Mouse (Mus musculus) forebrain, embryonic 11.5 days (tissue): ENCODE data around the gene Grin1. TPM values are rescaled to one million over a fixed set of nuclear protein-coding genes. Genes with fewer than 3 reads are reported as not detected.

Experiments used
- ATAC-seq: fragments of 200-750 bp; cut with Nextera tagmentation; replicated peaks from 2 replicates; pipeline ENCODE4 v1.8.0; 2017; ENCODE audit warnings: moderate TSS enrichment; ENCODE audit not compliant: low FRiP score
- DNase-seq: peaks from one replicate; pipeline ENCODE4 v3.0.0-alpha.2; 2017; ENCODE audit warnings: low spot score
- H3K27ac ChIP-seq: fragments of 300-500 bp; sonication (generic); 2 replicates; pipeline ENCODE4 v1.5.1; 2014; ENCODE audit warnings: low read depth, low read length
- H3K27me3 ChIP-seq: fragments of 300-500 bp; sonication (generic); 2 replicates; pipeline ENCODE4 v1.6.1; 2014; ENCODE audit warnings: mild to moderate bottlenecking, low read length, mixed read lengths; ENCODE audit not compliant: control insufficient read depth, insufficient read depth
- H3K36me3 ChIP-seq: fragments of 300-500 bp; sonication (generic); 2 replicates; pipeline ENCODE4 v1.6.1; 2014; ENCODE audit warnings: mild to moderate bottlenecking, low read length, moderate library complexity, mixed read lengths; ENCODE audit not compliant: control insufficient read depth, insufficient read depth
- H3K4me1 ChIP-seq: fragments of 300-500 bp; sonication (generic); replicated peaks from 2 replicates; pipeline ENCODE4 v1.6.1; 2014; ENCODE audit warnings: low read length, mixed read lengths; ENCODE audit not compliant: control insufficient read depth, insufficient read depth
- H3K4me2 ChIP-seq: fragments of 300-500 bp; sonication (generic); 2 replicates; pipeline ENCODE4 v1.6.1; 2014; ENCODE audit warnings: low read depth, mild to moderate bottlenecking, low read length, moderate library complexity, mixed read lengths; ENCODE audit not compliant: severe bottlenecking
- H3K4me3 ChIP-seq: fragments of 300-500 bp; sonication (generic); 2 replicates; pipeline ENCODE4 v1.5.1; 2014; ENCODE audit warnings: low read depth, low read length
- H3K9ac ChIP-seq: fragments of 300-500 bp; sonication (generic); 2 replicates; pipeline ENCODE4 v1.6.1; 2014; ENCODE audit warnings: low read length
- H3K9me3 ChIP-seq: fragments of 300-500 bp; sonication (generic); 2 replicates; pipeline ENCODE4 v1.6.1; 2016; ENCODE audit warnings: low read length, mixed read lengths; ENCODE audit not compliant: control insufficient read depth
- WGBS: fragments of 180-500 bp; shearing (Covaris S2); extraction: QIAGEN DNeasy Blood & Tissue Kit; methylation state at CpG from one replicate; pipeline ENCODE4 v1.1.7; 2014; 5-methylcytosine and 5-hydroxymethylcytosine counted together
- polyA plus RNA-seq: library from polyadenylated mRNA; unstranded; fragments of >200 nt; fragmentation: Nextera tagmentation; extraction: Ambion mirVana; gene quantifications from 2 replicates; pipeline ENCODE4 v1.2.1, GENCODE M21; 2014

Grin1 gene
- polyA plus RNA-seq, 1 experiment from 2014 or later = 2.1 TPM

DNA sequence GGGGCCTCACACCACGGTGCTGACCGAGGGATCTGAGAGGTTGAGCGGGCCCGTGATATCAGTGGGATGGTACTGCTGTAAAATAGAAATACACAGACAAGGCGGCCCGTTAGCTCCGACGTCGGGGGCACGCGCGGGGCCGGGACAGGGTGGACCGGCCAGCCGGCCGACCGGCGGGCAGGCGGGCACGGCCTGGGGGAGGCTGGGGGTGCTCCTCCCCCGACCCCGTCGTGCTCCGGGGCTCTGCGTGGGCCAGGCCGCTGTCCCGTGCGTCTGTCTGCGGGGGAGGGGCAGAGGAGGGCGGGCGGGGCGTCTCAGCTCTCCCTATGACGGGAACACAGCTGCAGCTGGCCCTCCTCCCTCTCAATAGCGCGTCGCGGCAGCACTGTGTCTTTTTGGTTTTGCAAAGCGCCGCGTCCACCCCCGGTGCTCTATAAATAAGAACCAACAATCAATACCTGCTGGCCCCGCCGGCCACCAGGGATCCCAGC, 26.9 kb downstream of the Grin1 start:
- ATAC-seq = no peak

DNA sequence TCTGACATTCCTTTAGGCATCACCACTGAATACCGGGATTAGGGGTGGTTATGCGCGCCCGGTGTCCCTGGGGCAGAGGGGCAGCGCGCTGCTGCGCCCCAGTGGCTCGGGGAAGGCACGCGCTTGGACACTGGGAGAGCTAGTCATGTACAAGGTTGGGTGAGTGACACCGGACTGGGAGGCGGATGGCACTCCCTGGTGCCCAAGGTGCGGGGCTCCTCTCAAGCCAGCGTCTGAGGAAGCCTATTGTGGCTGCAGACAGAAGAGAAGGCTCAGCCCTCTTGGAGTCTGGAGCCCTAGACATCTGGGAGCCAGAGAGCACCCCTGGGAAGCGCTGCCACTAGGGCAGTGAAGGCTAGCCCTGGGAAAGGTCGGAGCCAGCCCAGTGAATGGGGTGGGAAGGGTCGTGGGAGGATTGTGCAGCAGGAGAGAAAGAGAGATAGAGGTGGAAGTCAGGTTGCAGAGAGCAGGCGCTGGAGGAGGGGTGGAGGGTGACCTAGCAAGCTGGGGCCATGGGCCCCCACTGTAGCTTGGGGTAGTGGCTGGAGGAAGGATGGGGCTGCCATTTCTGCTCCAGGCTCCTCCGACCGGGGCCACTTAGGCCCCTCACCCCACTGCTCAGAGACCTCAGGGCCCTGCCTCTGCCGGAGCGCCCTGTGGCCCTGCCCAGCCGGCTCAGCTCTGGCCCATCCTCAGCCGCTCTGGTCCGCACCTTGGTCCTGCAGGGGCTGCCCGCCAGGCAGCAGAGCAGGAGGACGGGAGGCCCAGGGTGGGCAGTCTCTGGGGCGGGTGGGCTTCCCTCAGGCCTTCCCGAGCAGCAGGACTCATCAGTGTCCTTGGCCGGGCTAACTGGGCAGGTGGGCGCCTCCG, 27.6 kb downstream of the Grin1 start:
- no peaks in the 10 kb centered on the region for H3K9me3 ChIP-seq
- no peak overlapping the region for H3K4me3 ChIP-seq
- WGBS = 6% methylated on average over 31 of the region's 32 CpGs
- ATAC-seq (peak; percentile 25; the same call in 1 of the 2 replicates), DNase-seq (no peak)
- H3K27me3 ChIP-seq = peaks cover 52% of the 10 kb centered on the region
- H3K36me3 ChIP-seq = no peaks in the 10 kb centered on the region
- H3K9ac ChIP-seq = no peak overlapping the region
- peaks cover 3% of the 10 kb centered on the region; the same call in 1 of the 2 replicates for H3K4me1 ChIP-seq
- peak overlapping the region; percentile 26; the same call in 1 of the 2 replicates for H3K4me2 ChIP-seq
- no peak overlapping the region for H3K27ac ChIP-seq

More for the DNA sequence above, 26.9 kb downstream of the Grin1 start:
- H3K9ac ChIP-seq = peak overlapping the region; percentile 37; the same call in 1 of the 2 replicates
- peak overlapping the region; percentile 26; the same call in 1 of the 2 replicates for H3K4me2 ChIP-seq
- no peaks in the 10 kb centered on the region for H3K9me3 ChIP-seq
- WGBS = 6% methylated on average over 40 of the region's 43 CpGs
- peak overlapping the region; percentile 15 for H3K4me3 ChIP-seq
- no peak overlapping the region for H3K27ac ChIP-seq
- peaks cover 52% of the 10 kb centered on the region for H3K27me3 ChIP-seq
- DNase-seq = no peak
- H3K36me3 ChIP-seq = no peaks in the 10 kb centered on the region
- H3K4me1 ChIP-seq = peaks cover 3% of the 10 kb centered on the region; the same call in 1 of the 2 replicates

DNA sequence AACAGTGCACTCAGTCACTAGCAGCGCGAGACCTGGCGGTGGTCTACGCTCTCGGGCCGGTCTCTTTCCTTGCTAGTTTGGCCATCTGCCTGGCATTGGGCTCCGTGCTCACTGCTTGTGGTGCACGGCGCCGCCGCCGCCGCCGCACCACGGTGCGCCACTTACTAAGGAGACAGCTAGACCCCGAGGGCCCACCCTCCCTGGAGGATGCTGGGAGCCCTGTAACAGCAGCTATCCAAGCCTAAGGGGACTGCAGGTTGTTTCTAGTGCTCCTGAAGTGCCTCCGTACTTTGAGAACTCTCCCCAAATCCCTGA, 28.2 kb downstream of the Grin1 start:
- Histone ChIP-seq H3K9me3 (no peaks in the 10 kb centered on the region), H3K4me2 (no peak overlapping the region), H3K4me1 (peaks cover 3% of the 10 kb centered on the region; the same call in 1 of the 2 replicates), H3K27ac (no peak overlapping the region), H3K9ac (no peak overlapping the region), H3K4me3 (no peak overlapping the region), H3K27me3 (peaks cover 52% of the 10 kb centered on the region), H3K36me3 (peaks cover 2% of the 10 kb centered on the region; the same call in 1 of the 2 replicates)
- ATAC-seq (no peak), DNase-seq (no peak)
- 2% methylated on average over 18 of the region's 18 CpGs for WGBS

DNA sequence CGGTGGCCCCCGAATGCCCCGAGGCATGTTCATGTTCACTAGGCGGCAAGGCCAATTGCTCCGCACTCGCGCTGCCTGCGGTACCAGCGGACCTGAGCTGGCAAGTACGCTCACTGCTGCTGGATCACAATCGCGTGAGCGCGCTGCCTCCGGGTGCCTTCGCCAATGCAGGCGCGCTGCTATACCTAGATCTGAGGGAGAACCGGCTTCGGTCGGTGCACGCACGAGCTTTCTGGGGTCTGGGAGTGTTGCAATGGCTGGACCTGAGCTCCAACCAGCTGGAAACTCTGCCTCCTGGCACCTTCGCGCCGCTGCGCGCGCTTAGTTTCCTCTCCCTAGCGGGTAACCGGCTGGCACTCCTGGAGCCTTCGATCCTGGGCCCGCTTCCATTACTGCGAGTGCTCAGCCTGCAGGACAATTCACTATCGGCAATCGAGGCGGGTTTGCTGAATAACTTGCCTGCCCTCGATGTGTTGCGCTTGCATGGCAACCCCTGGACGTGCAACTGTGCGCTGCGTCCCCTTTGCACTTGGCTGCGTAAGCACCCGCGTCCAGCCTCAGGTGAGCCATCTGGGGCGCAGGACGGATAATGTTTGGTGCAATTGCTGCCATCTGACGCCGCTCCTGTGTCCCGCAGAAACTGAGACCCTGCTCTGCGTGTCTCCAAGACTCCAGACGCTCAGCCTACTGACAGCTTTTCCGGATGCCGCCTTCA, 28.7 kb downstream of the Grin1 start:
- H3K27ac ChIP-seq = no peak overlapping the region
- no peak for ATAC-seq
- H3K36me3 ChIP-seq = peaks cover 3% of the 10 kb centered on the region; the same call in 1 of the 2 replicates
- peaks cover 3% of the 10 kb centered on the region; the same call in 1 of the 2 replicates for H3K4me1 ChIP-seq
- H3K9ac ChIP-seq = no peak overlapping the region
- no peaks in the 10 kb centered on the region for H3K9me3 ChIP-seq
- H3K4me2 ChIP-seq = no peak overlapping the region
- 1% methylated on average over 54 of the region's 54 CpGs for WGBS
- H3K4me3 ChIP-seq = no peak overlapping the region
- no peak for DNase-seq
- H3K27me3 ChIP-seq = peaks cover 52% of the 10 kb centered on the region

DNA sequence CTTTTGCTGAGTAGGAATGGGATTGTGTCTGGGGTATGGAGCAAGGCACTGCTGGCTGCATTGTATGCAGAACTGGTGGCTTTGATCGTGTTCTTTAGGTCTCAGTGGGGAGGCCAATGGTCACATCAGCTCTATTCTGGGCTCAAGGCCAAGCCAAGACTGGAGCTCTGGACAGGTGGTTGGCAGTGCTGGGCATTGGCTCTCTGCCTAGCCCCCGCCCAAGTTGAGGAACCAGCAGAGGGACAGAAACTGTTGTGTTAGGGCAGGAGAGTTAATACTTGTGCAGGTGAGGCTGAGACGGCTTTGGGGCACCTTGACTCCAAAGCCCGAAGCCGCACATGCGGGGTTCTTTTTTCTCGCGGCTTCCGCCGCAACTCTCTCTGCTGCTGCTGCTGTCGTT, 29.3 kb downstream of the Grin1 start, which contains the start of gene Lrrc26:
Gene Lrrc26 (plus strand): TSS at position 265 of the 400 bp plus-strand sequence.
- no peak for ATAC-seq
- Histone ChIP-seq H3K36me3 (peaks cover 5% of the 10 kb centered on the region; the same call in 1 of the 2 replicates), H3K4me2 (no peak within 1 kb of the TSS), H3K27me3 (peaks cover 52% of the 10 kb centered on the region), H3K27ac (no peak within 1 kb of the TSS), H3K4me3 (no peak within 1 kb of the TSS), H3K4me1 (peaks cover 3% of the 10 kb centered on the region; the same call in 1 of the 2 replicates), H3K9ac (no peak within 1 kb of the TSS), H3K9me3 (no peaks in the 10 kb centered on the region)
- 10% methylated on average over 11 of the region's 11 CpGs for WGBS
- no peak for DNase-seq

DNA sequence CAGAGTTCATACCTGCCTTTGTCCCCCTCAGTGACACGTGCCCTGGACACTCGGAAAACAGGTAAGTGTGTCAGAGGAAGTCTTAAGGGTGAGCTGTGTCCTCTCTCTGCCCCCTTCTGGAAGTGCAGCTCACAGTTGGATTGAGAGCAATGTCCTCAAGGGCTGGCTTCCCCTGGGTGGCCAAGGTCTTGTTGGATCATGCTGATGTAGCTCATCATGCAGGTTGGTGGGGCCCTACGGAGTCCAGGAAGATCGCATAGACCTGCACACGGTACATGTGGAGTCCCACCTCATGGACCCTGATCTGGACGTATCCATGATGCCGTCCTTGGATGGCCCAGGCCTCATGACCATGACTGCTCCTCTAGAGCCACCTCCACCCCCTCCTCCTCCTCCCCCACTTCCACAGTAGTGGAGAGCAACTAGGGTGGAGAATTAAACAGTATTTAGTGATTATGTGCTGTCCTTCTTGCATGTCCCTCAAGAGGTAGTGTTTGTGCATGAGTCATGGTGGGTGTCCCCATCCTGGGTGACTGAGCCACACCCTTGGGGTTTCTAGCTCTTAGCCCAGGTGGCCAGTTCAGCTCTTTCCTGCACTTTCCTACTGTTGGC, 30.1 kb downstream of the Grin1 start:
- no peak overlapping the region for H3K4me2 ChIP-seq
- peaks cover 3% of the 10 kb centered on the region; the same call in 1 of the 2 replicates for H3K4me1 ChIP-seq
- WGBS = 79% methylated on average over 7 of the region's 7 CpGs
- no peaks in the 10 kb centered on the region for H3K9me3 ChIP-seq
- H3K27me3 ChIP-seq = peaks cover 52% of the 10 kb centered on the region
- ATAC-seq = no peak
- no peak for DNase-seq
- no peak overlapping the region for H3K4me3 ChIP-seq
- H3K27ac ChIP-seq = no peak overlapping the region
- H3K36me3 ChIP-seq = peaks cover 7% of the 10 kb centered on the region; the same call in 1 of the 2 replicates
- H3K9ac ChIP-seq = no peak overlapping the region

DNA sequence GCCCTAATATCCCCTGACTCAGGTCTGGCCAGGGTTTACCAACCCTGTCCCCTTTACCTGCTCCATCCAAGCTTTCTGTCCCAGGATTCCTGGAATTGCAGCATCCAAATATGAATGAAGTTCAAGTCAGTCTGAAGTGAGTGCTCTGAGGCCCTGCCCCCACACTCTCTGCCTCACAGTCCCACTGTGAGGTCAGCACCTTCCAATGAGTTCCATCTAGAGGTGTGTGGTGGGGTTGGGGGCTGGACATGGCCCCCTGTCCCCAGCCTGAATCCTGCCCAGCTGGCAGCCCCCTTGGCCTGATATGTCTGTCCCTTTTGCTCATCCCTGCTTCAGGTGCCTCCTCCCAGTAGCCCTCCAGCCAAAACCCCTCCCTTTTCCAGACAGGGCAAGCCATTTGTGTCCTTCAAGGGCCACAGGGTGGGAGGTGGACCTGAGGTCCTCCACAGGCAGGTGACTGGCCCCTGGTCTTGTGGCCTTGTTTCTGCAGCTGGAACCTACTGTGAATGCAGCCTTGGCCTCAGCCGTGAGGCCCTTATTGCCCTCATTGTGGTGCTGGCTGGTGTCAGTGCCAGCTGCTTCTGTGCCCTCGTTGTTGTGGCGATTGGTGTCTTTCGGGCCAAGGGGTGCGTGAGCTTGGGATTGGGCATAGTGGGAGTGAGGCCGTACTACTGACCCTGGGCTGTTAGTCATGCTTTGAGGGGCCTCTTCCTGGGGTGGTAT, 30.9 kb downstream of the Grin1 start, which contains the start of gene Tmem210:
Gene Tmem210 (plus strand): TSS at position 219 of the 723 bp plus-strand sequence.
- H3K36me3 ChIP-seq = peaks cover 7% of the 10 kb centered on the region; the same call in 1 of the 2 replicates
- peaks cover 3% of the 10 kb centered on the region; the same call in 1 of the 2 replicates for H3K4me1 ChIP-seq
- no peak within 1 kb of the TSS for H3K4me2 ChIP-seq
- no peak within 1 kb of the TSS for H3K27ac ChIP-seq
- no peak within 1 kb of the TSS for H3K4me3 ChIP-seq
- no peaks in the 10 kb centered on the region for H3K9me3 ChIP-seq
- DNase-seq (no peak), ATAC-seq (no peak)
- 82% methylated on average over 6 of the region's 6 CpGs for WGBS
- H3K9ac ChIP-seq = no peak within 1 kb of the TSS
- H3K27me3 ChIP-seq = peaks cover 52% of the 10 kb centered on the region
